ENCODE assay signal across 16 mouse cellular contexts in the genomic region with DNA sequence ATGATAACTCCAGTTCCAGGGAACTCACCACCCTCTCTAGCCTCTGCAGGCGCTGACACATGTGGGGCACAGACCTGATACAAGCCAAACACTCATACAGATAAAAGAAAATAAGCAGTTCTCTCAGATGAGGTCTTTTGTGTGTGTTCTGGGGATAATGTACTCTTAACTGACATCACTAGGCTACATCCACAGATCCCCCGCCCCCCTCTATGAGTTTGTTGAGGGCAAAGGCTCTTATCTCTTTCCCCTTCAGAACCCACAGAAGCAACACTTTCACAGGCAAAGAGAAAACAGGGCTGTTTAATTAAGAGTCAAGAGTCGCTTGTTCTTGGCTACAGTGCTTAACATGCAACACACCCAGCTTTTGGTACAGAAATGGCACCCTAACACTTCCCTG. TPM values are rescaled to one million over a fixed set of nuclear protein-coding genes. Genes with fewer than 3 reads are reported as not detected.
"Had no signal": no experiment of that assay in that cellular context is flagged by ENCODE, and none has a peak within 500 bp of the region (broad histone marks: within the 10 kb centered on the region; RNA-seq: fewer than 3 reads in every experiment).

No protein-coding gene starts in this region.

- H3K27ac ChIP-seq: neural tube, embryonic 15.5 days; stomach, embryonic 15.5 days; stomach, postnatal 0 days had no signal

- H3K4me1 ChIP-seq: neural tube, embryonic 15.5 days; stomach, embryonic 15.5 days had no signal

- H3K9me3 ChIP-seq: neural tube, embryonic 15.5 days; stomach, embryonic 15.5 days had no signal

- H3K4me2 ChIP-seq: neural tube, embryonic 15.5 days; stomach, embryonic 15.5 days had no signal

- H3K9ac ChIP-seq: neural tube, embryonic 15.5 days; stomach, embryonic 15.5 days had no signal

- DNase-seq: retina, postnatal 1 day; right cerebral cortex, adult 18-20 months; right cerebral cortex, postnatal 14 days; right cerebral cortex, postnatal 25 days; right cerebral cortex, postnatal 4 days; spleen, adult 18-20 months; thymus, adult 18-20 months; thymus, adult 2 months; thymus, postnatal 14 days; thymus, postnatal 25 days; thymus, postnatal 36 days; thymus, postnatal 4 days had no signal

- H3K27me3 ChIP-seq: neural tube, embryonic 15.5 days; stomach, embryonic 15.5 days had no signal

- H3K4me3 ChIP-seq: neural tube, embryonic 15.5 days; stomach, embryonic 15.5 days had no signal

RNA-seq across cellular contexts. Expression of a gene that starts 12.9 kb away (rescaled TPM):
- total RNA-seq: neutrophil, adult 5-6 weeks had no signal

RNA-seq across cellular contexts. Expression of a gene that starts 43.4 kb away (rescaled TPM):
- total RNA-seq: neutrophil, adult 5-6 weeks had no signal
